Mouse (Mus musculus) layer of hippocampus, adult 2 months (tissue): Measurements from ENCODE around the gene Fhdc1. TPM values are rescaled to one million over a fixed set of nuclear protein-coding genes. Genes with fewer than 3 reads are reported as not detected.
A peak's percentile ranks its signal among the peaks of the same experiment; 100 is the strongest.

ENCODE experiments used
- DNase-seq, 2 experiments: peaks; one replicate each; pipeline ENCODE4 v3.0.0; 2022; ENCODE audit warnings: low spot score in 2 of 2
- H3K27ac ChIP-seq: fragments of 200-600 bp; 2 replicates; pipeline ENCODE4 v1.8.1; 2022
- H3K4me3 ChIP-seq: fragments of 200-600 bp; 2 replicates; pipeline ENCODE4 v1.8.1; 2022; ENCODE audit warnings: mild to moderate bottlenecking
- CTCF ChIP-seq: fragments of 200-600 bp; conservative IDR thresholded peaks from 2 replicates; pipeline ENCODE4 v1.8.1; 2022; ENCODE audit warnings: antibody characterized with exemption, mild to moderate bottlenecking, moderate library complexity
- long read RNA-seq, 2 experiments: library from polyadenylated mRNA; stranded (forward); transcript quantifications; one replicate each; pipeline ENCODE4 v2.0.0; 2021; ENCODE audit warnings: borderline mapping rate in 2 of 2
- total RNA-seq, 2 experiments: library from RNA; stranded (reverse); gene quantifications; 2 replicates each; pipeline ENCODE4 v1.2.3; 2021

Gene Fhdc1
- 1 to 10 TPM; 1.7 to 2.2 TPM for total RNA-seq
- long read RNA-seq, experiment 1, full-length matches to known transcripts = 1 of 1 reads
- long read RNA-seq, experiment 1, partial matches to known transcripts = 0 of 1 reads
- long read RNA-seq, experiment 1, other reads (novel, unspliced or antisense) = 0 of 1 reads
- long read RNA-seq, experiment 2, full-length matches to known transcripts = 2 of 4 reads
- long read RNA-seq, experiment 2, partial matches to known transcripts = 0 of 4 reads
- long read RNA-seq, experiment 2, other reads (novel, unspliced or antisense) = 2 of 4 reads

DNA sequence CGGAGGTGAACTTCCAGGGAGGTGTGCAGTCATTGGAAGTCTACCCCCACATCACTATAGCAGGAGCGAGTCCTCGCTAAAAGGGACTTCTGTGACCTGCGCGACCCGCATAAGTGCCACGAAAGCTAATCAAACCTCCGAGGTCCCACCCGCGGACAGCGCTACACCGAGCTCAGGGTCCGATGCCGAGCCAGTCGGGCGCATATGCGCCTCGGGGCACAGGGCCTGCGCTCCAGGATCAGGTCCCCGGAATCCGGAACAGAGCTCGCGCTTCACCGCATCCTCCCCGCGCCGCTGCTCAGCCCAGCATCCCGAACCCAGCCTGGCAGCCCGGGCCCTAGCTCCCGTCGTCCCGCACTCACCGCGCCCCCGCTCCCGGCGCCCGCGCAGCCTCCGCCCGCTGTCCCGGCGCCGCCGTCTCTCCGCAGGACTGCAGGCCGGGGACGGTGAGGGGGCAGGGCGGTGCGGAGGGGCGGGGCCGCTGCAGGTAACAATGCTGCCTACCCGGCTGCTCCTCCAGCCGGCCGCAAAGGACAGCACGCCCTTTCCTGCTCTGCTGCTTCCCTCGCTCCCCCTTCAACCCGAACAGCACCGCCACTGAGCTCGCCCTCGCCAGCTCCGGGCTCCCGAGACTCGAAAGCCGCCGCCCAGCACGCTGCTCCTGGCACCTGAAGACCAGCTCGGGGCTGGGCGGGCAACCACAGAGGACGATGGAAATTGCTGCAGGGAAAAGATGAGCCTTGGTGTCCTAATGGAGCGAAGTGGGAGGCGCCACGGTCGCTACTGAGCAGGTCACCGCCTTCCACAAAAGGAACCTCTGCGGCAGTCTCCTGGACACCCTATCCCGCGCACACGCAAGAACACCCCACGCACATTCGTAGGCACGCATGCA is at the start of gene Fhdc1:
TSS of gene Fhdc1 (minus strand) at position 424 of the 892 bp plus-strand sequence.
- TF ChIP-seq CTCF = no peak
- H3K4me3 ChIP-seq = peak within 1 kb of the TSS; percentile 73
- peak within 1 kb of the TSS; percentile 67 for H3K27ac ChIP-seq
- peak in 1 of 2 experiments; percentile 20 for DNase-seq

DNA sequence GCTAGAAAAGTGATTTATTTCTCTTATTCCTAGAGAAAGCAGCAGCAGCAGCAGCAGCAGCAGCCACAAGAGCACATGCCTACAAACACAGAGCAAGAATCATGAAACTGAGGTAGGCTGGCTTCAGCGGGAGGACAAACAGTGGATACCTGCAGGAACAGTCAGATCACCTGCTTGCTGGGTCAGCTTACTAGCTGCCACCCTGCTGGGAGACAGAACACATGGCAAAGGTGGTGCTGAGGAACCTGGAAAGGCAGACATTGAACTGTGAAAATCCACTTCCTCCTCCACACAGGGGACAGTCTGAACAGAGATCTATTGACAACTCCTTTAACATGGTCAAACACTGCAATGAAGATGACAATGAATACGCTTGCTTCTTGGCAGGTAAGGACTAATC is 48.8 kb upstream of the Fhdc1 start:
- DNase-seq = no peak
- Histone ChIP-seq H3K4me3 (no peak overlapping the region), H3K27ac (no peak overlapping the region)
- no peak for TF ChIP-seq CTCF

DNA sequence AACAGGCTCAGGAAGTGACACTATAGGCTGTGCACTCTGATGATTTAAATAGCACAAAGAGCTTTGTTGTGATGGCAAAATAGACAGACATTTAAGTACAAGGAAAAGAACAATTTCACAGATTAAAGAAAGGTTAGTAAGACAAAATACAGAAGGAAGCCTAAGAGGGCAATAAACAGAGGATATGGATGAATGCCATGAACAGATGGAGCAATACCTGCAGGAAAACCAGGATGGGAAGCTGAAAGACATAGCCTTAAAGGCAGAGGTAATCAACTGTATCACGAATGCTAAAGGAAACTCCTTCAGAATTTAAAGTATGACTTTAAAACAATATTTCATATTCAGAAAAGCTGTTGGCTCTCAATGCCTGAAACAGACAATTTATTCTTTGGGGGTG is 44.7 kb upstream of the Fhdc1 start:
- no peak overlapping the region for H3K4me3 ChIP-seq
- TF ChIP-seq CTCF = no peak
- DNase-seq = no peak
- no peak overlapping the region for H3K27ac ChIP-seq

DNA sequence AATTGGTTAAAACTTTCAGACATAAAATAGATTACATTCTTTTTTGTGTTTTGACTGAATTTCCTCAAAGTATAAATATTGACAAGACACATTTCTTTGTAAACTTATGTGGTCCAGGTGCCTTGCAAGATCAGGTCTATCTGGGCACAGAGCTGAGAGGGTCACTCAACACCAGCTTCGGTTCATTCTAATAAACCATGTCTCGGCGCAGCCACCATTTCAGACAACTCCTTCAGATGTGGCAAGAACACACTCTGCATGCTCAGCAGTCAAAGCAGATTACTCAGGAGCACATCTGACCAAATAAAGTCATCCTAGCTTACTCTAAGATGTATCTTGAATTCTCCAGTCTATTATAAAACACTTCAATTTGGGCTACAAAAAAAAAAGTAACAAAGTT is 35.9 kb upstream of the Fhdc1 start:
- DNase-seq = no peak

DNA sequence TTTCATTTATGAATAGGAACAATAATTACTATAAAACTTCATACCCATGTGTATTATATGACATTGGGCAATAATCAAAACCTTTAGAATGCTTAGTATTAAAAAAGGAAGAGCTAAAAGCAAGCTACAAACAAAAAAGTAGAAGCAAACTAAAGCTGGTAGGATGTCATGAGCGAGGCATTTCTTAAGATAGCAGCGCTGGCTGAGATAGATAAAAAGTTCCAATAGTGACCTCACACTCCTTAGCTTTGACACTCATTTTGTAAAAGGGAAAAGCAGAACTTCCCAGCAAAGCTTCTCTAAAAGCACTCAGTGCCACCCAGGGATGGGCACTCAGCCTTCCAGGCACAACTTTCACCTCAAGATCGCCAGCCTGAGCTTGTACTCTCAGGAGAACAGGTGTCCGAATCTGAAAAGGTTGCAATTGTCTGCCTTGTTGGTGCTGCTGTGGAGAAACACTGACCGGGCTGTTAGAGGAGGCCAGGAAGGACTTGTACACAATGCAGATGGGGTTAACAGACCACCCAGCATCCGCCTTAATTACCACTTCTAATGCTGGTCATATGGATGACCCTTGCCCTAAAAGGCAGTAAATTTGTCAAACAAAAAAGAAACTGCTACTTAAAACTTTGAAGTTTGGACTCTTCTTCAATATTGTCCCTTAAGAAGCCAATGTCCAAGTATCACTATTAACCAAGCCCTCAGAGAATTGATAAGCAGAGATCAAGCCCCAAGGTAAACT is 32.7 kb upstream of the Fhdc1 start:
- no peak overlapping the region for H3K27ac ChIP-seq
- no peak overlapping the region for H3K4me3 ChIP-seq
- no peak for DNase-seq
- TF ChIP-seq CTCF = no peak

More for the DNA sequence above, 35.9 kb upstream of the Fhdc1 start:
- Histone ChIP-seq H3K4me3 (no peak overlapping the region), H3K27ac (no peak overlapping the region)
- TF ChIP-seq CTCF = no peak

DNA sequence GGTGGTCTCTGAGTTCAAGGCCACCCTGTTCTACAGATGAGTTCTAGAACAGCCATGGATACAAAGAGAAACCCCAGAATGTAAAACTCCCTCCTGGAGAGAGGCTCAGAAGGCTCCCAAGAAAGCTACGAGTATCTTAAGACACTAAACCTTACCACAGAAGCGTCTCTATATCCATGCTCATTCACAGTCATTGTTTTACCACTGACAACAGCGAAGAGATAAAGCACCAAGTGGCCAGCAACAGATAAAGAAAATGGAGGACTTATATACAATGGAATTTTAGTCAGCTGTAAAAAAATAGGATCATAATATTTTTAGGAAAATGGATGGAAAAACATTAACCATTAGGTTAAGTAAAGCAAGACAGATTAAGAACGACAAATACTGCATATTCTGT is 25.0 kb upstream of the Fhdc1 start:
- Histone ChIP-seq H3K27ac (no peak overlapping the region), H3K4me3 (no peak overlapping the region)
- DNase-seq = no peak
- no peak for TF ChIP-seq CTCF

DNA sequence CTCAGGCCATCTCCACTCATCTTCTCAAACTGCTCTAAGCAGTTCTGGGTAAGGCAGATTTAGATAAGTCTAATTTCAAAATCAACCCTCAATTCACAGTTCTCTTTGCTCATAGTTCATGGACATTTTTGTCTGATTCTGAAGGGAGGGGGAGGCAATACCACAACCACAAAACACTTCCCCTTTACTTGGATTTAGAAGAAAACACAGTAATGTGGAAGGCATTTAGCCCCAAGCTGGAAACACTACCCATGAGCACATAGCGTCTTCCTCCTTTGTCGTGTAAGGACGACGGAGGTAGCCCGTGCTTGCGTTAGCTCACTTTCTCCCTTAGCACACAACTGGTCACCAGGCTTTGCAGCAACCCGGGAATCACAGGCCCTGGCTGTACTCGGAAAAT is 24.1 kb upstream of the Fhdc1 start:
- DNase-seq = no peak
- no peak overlapping the region for H3K27ac ChIP-seq
- no peak for TF ChIP-seq CTCF
- no peak overlapping the region for H3K4me3 ChIP-seq

DNA sequence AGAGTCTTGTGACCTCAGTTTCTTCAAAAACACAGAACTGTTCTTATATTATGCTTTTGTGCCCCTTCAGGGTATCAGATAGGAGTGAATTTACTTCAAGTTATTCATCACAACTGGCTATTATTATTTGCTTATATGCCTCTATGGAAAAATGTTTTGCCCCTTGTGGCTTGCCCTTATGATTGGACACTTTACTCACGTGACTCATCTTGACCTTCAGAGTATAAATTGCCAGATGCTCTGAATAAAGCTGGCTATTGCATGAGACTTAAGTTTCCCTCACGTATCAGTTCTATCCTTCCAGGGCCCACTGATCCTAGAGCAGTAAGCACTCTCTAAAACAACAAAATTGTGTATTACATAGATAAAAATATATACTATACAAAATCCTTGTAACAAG is 21.9 kb upstream of the Fhdc1 start:
- no peak overlapping the region for H3K27ac ChIP-seq
- TF ChIP-seq CTCF = no peak
- H3K4me3 ChIP-seq = no peak overlapping the region
- DNase-seq = no peak

DNA sequence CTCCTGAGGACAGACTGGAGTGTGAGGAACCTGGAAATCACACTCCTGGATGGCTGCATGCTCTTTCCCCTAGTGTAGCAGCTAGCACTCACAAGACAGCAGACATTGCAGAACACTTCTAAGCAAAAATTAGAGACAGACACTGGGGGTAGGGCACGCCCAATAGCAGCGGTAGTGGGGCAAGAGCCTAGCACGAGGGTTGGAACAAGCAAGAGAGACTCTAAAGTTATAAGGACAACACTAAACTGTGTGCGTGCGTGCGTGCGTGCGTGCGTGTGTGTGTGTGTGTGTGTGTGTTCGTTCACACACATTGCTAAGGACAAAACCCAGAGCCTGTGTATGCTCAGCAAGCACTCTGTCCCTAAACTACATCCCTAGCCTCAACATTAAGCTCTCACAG is 20.3 kb upstream of the Fhdc1 start:
- no peak for DNase-seq
- Histone ChIP-seq H3K27ac (peak overlapping the region; percentile 46; the same call in 1 of the 2 replicates), H3K4me3 (no peak overlapping the region)
- no peak for TF ChIP-seq CTCF

DNA sequence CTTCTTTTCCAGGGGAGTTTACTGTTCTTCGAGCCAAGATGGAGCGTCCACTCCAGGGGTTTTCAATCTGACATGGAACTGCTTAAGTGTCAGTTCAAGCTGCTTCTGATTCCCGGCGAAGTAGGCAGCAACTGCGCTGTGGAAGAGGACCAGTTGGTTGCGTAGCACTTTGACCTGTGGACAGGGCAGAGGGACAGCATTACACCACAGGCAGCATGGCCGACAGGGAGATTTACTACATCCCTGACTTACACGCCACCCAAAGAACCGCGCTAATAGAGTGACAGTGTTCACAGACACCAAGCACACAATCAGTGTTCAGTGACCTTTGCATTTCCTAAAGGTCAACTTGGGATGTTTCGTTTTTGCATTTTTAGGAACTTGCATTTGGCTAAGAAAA is 17.5 kb upstream of the Fhdc1 start:
- Histone ChIP-seq H3K4me3 (no peak overlapping the region), H3K27ac (no peak overlapping the region)
- TF ChIP-seq CTCF = no peak
- DNase-seq = no peak

DNA sequence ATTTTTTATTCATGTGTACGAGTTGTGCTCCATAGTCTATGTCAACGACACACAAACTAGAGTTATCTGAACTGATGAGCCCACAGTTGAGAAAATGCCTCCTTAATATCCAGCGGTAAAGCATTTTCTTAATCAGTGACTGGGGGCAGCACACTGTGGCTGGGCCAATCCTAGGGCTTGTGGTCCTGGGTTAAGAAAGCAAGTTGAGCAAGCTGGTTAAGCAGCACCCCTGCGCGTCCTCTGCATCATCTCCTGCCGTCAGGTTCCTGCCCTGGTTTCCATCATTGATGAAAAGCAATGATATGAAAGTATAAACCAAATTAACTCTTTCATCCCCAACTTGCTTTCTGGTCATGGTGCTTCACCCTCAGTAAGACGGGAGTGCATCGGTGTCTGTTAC is 12.4 kb upstream of the Fhdc1 start:
- no peak for TF ChIP-seq CTCF
- no peak overlapping the region for H3K27ac ChIP-seq
- DNase-seq = no peak
- no peak overlapping the region for H3K4me3 ChIP-seq

DNA sequence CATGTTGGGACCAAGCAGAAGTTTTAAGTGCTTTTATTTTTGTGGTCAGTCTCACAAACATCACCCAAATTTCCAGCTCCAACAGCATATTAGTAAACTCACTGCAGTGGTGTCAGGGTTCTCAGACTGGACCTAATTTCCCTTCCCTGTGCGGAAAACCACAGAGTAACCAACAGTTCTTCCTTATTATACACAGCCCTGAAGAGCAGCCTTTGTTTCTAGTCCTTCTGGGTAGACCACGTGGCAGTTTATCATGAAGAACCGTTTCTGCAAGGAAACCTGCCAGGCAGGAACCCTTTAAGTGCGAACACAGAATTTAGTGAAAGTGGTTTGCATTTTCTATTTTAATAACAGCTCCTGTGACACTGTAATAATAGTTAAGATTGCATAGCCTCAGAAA is 11.9 kb upstream of the Fhdc1 start:
- TF ChIP-seq CTCF = no peak
- H3K27ac ChIP-seq = 0 out of 2 replicates have a peak overlapping the region, but pooled peaks have one; percentile 28
- no peak overlapping the region for H3K4me3 ChIP-seq
- DNase-seq = no peak

DNA sequence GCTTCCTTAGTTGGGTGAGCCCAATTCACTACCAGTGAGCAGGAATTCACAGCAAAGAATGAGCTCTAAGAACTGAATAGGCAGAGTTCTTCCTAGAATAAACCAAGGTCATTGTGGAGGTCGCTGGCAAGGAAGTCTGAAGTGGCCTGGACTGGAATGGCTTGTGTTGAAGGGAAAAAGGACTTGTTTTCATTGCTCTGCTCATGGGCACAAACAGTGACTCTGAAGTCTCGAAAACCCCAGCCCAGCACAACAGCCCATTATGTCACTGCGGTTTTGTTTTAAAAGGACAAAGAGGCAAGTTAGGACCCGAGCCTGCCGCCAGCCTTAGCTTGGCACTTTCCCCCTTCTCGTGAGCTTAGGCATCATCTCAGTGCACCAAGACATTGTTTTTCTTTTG is 8.5 kb upstream of the Fhdc1 start:
- DNase-seq = peak in 1 of 2 experiments; percentile 54
- TF ChIP-seq CTCF = no peak
- peak overlapping the region; percentile 63 for H3K27ac ChIP-seq
- no peak overlapping the region for H3K4me3 ChIP-seq
